Mouse (Mus musculus) ES-E14 (cell line): ENCODE measurements around the gene Myo10.

ENCODE experiments used
- CHD2 ChIP-seq: IDR thresholded peaks from 2 replicates; pipeline ENCODE4 v1.6.1; 2014; ENCODE audit warnings: mild to moderate bottlenecking, low read depth, low read length, inconsistent platforms
- HCFC1 ChIP-seq: IDR thresholded peaks from 2 replicates; pipeline ENCODE4 v1.6.1; 2012; ENCODE audit warnings: low read length, inconsistent platforms, borderline replicate concordance; ENCODE audit not compliant: insufficient read depth
- MAFK ChIP-seq: IDR thresholded peaks from 2 replicates; pipeline ENCODE4 v1.6.1; 2014; ENCODE audit warnings: mild to moderate bottlenecking, low read depth, low read length, inconsistent platforms; ENCODE audit not compliant: insufficient read depth
- ZC3H11A ChIP-seq: IDR thresholded peaks from 2 replicates; pipeline ENCODE4 v1.6.1; 2012; ENCODE audit warnings: low read depth, mild to moderate bottlenecking, inconsistent platforms, low read length, borderline replicate concordance
- ZNF384 ChIP-seq: IDR thresholded peaks from 2 replicates; pipeline ENCODE4 v1.6.1; 2012; ENCODE audit warnings: low read depth, low read length, inconsistent platforms

DNA sequence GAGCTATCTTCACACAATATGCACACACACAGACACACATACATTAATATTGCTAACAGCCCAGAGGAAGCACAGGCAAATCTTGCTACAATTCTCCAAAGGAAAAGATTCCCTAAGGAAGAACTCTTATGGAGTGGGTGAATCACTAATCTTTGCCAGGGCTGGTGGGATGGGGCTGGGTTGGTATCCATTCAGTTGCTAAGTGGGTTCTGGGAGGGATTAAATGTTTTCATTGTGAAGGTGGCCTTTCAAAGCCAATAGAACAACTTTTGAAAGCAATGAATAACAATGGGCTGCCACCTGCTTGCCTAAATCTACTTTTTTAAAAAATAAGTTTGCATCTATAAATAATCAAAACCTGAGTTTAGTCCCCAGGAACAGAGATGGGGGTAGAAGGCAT, 131.6 kb downstream of the Myo10 start:
- TF ChIP-seq ZNF384 (peak; percentile 37; the same call in 1 of the 2 replicates), ZC3H11A (no peak), MAFK (no peak), HCFC1 (0 out of 2 replicates have a peak, but pooled peaks have one; percentile 36), CHD2 (0 out of 2 replicates have a peak, but pooled peaks have one; percentile 10)
